Mouse (Mus musculus) small intestine, adult 2 months (tissue): ENCODE measurements at regions not wholly inside any gene's neighbourhood (a gene's known extent, or its start where the extent isn't known, plus 50 kb on each side); places are given as distances from the start of the nearest gene placed in this dataset.

Experiments used
- H3K27ac ChIP-seq: fragments of 200-500 bp; 2 replicates; pipeline ENCODE4 v1.5.1; 2012; ENCODE audit warnings: low read depth, low read length, control low read depth, inconsistent platforms; ENCODE audit not compliant: insufficient read depth
- H3K27me3 ChIP-seq: fragments of 200-500 bp; 2 replicates; pipeline ENCODE4 v1.6.1; 2012; ENCODE audit warnings: mild to moderate bottlenecking, moderate library complexity, low read length, inconsistent platforms; ENCODE audit not compliant: control insufficient read depth, insufficient read depth
- H3K36me3 ChIP-seq: fragments of 200-500 bp; 2 replicates; pipeline ENCODE4 v1.6.1; 2012; ENCODE audit warnings: mild to moderate bottlenecking, low read length, control low read depth, inconsistent platforms; ENCODE audit not compliant: control insufficient read depth, insufficient read depth
- H3K4me1 ChIP-seq: fragments of 200-500 bp; 2 replicates; pipeline ENCODE4 v1.6.1; 2012; ENCODE audit warnings: low read length, inconsistent platforms, mixed read lengths; ENCODE audit not compliant: control insufficient read depth, insufficient read depth, insufficient read length
- H3K4me3 ChIP-seq: fragments of 200-500 bp; 2 replicates; pipeline ENCODE4 v1.5.1; 2012; ENCODE audit warnings: low read depth, mild to moderate bottlenecking, control low read depth, inconsistent platforms, low read length, moderate library complexity
- CTCF ChIP-seq: fragments of 200-500 bp; IDR thresholded peaks from 2 replicates; pipeline ENCODE4 v1.5.1; 2012; ENCODE audit warnings: low read depth, mild to moderate bottlenecking, control low read depth, inconsistent platforms, low read length, moderate library complexity, mixed read lengths; ENCODE audit not compliant: insufficient replicate concordance, insufficient read length; ENCODE audit errors: extremely low read depth
- POLR2A ChIP-seq: fragments of 200-500 bp; IDR thresholded peaks from 2 replicates; pipeline ENCODE4 v1.6.1; 2012; ENCODE audit warnings: low read depth, mild to moderate bottlenecking, control low read depth, inconsistent platforms, low read length, moderate library complexity
- WGBS: fragments of 180-500 bp; shearing (Covaris S2); methylation state at CpG from one replicate; pipeline ENCODE4 v1.1.7; 2018; 5-methylcytosine and 5-hydroxymethylcytosine counted together

DNA sequence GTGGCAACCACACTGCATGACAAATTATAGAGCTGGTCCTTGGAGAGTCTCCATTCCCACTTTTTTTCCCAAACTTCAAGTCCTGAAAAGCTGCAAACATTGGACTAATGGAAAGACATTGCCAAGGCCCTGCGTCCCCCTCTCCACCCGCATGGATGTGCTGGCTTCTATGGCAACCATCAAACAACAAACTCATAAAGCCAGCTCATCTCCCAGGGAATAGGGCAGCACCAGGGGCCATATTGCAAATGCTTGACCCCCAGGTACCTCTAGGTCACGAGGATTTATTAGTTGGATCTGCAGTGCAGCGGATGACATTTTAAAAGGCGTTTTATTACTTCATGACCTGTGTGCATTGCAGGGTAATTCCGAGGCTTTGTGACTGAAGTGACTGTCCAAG is 324.5 kb downstream of the Fam49a start:
- TF ChIP-seq POLR2A (no peak), CTCF (no peak)
- Histone ChIP-seq H3K4me1 (no peaks in the 10 kb centered on the region), H3K4me3 (no peak overlapping the region), H3K36me3 (no peaks in the 10 kb centered on the region), H3K27ac (no peak overlapping the region), H3K27me3 (no peaks in the 10 kb centered on the region)
- 73% methylated on average over 6 of the region's 6 CpGs for WGBS

DNA sequence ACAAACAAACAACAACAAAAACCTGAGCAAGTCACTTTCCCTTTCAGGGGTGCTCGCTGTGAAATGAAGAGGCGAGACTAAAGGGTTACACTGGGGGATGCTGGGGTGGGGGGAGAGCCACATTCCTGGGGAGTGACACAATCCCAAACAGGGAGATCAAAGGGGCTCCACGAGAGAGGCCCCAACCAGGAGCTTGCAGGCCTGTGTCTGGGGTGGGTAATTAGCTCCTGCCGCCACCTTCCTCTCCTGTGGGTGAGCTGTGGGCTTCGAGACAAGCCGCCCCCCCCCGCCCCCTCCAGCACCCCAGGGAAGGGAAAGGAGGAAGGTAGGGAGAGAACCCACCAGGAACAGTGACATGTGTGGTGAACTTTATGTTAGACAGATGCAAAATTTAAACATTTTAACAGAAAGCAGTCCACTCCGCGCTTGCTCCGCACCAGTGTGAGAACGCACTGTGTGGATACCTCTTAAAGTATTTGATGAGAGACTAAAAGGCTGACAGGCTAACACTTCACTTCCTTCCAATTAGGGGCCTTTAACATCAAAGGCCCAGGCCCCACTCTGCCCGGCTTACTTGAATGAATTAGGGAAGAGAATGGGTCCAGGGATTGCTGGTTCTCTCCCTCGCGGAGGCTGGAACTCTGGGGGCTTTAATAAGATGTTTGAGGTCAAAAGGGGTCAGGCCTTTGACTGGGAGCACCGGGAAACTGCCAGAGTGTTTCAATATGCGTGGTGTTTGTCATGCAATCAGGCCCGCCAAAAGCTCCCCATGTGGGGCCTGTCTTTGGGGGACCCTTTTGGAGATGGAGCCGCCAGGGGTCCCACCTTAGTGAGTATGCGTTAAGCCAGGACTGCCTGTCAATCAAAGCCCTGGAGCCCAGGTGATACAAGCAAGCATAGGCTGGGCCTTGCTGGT is 319.6 kb downstream of the Fam49a start:
- WGBS, result 69% methylated on average over 19 of the region's 19 CpGs

DNA sequence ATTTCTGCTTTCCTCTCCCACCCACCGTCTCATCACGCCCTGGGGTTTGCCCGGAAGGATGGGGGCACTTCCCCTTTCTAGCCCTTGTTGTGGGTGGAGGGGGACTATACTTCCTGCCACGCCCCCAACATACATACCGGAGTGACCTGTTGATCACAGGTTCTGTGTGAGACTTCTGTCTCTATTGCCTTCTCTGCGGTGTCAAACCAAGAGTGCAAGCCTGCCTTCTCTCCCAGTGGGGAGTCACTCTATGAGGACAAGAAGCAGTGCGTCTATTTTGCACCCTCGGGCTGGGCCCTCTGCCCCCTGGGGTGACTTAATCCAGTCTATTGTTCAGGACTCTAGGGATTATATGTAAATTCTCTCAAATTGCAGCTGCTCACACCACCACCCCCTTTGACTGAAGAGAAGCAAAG is 318.8 kb downstream of the Fam49a start:
- Histone ChIP-seq H3K27ac (no peak overlapping the region), H3K4me3 (no peak overlapping the region), H3K36me3 (no peaks in the 10 kb centered on the region), H3K27me3 (no peaks in the 10 kb centered on the region), H3K4me1 (no peaks in the 10 kb centered on the region)
- TF ChIP-seq CTCF (no peak), POLR2A (no peak)
- WGBS, result 47% methylated on average over 8 of the region's 8 CpGs

More for the DNA sequence above, 319.6 kb downstream of the Fam49a start:
- TF ChIP-seq CTCF (no peak), POLR2A (no peak)
- Histone ChIP-seq H3K4me1 (no peaks in the 10 kb centered on the region), H3K27ac (no peak overlapping the region), H3K4me3 (no peak overlapping the region), H3K36me3 (no peaks in the 10 kb centered on the region), H3K27me3 (no peaks in the 10 kb centered on the region)

DNA sequence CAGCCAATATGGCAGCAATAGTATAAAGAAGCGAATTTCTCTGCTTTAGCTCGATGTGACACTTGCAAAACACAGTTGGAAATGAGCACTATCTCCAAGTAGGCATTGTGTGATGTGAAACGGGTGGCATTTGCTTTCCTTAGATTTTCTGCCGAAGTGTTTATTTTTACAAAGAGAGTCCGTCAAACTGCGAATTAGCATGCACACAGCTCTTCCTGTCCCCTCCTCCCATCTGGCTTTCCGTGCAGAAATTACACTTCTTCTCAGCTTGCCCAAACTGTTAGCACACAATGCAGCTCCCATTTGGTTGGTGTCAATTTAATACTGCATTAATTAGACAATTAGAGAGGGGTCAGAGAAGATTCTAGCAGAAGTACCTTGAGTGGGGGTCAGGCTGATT is 316.3 kb downstream of the Fam49a start:
- Histone ChIP-seq H3K27me3 (no peaks in the 10 kb centered on the region), H3K4me1 (no peaks in the 10 kb centered on the region), H3K4me3 (no peak overlapping the region), H3K27ac (no peak overlapping the region), H3K36me3 (no peaks in the 10 kb centered on the region)
- no peak for TF ChIP-seq POLR2A
- TF ChIP-seq CTCF, result no peak
- 69% methylated on average over 7 of the region's 7 CpGs for WGBS

DNA sequence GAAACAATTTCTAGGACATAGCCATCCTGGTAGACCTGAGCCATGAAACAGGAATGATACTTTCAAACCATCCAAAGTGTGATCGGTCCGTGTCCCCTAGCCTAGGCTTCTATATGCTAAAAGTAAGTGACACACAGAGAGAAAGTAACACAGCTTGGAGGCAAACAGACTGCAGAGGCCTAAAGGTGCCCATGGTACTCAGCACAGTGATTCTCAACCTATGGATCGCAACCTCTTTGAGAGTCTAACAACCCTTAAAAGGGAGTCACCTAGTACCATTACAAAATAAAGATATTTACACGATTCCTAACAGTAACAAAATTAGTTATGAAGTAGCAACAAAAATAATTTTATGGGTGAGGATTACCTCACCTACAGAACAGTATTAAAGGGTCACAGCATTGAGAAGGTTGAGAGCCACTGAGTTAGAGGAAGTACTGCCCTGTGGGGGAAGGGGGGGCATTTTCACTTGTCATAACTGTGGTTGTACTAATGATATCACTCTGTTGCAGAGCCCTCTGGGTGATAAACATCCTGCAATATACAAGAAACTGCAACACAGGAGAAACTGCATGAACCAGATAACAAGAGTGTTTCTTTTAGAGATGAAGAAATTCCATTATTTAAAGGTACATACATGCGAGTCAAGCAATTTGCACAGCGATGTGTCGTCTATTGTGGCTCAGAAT is 308.8 kb downstream of the Fam49a start:
- TF ChIP-seq POLR2A (no peak), CTCF (no peak)
- Histone ChIP-seq H3K27me3 (no peaks in the 10 kb centered on the region), H3K27ac (no peak overlapping the region), H3K4me1 (no peaks in the 10 kb centered on the region), H3K36me3 (no peaks in the 10 kb centered on the region), H3K4me3 (no peak overlapping the region)
- 88% methylated on average over 7 of the region's 7 CpGs for WGBS

DNA sequence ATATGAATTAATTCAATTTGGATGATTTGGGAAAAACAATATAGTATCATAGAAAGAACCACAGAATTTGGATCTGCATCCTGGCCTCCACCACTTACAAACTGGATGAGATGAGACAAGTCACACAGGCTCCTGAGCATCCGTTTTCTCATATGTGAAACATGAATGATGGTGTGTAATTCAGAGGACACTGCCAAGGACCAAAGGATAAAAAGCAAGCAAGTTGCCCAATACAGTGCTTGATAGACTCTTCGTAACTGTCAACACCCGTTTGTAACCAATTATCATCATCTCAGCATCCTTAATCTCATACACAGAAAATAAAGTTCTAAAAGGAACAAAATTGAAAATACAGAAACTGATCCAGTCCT is 305.8 kb downstream of the Fam49a start:
- no peak overlapping the region for H3K27ac ChIP-seq
- H3K27me3 ChIP-seq, result no peaks in the 10 kb centered on the region
- H3K4me1 ChIP-seq, result no peaks in the 10 kb centered on the region
- no peak overlapping the region for H3K4me3 ChIP-seq
- no peaks in the 10 kb centered on the region for H3K36me3 ChIP-seq
- 88% methylated on average over 3 of the region's 3 CpGs for WGBS
- TF ChIP-seq POLR2A (no peak), CTCF (no peak)

DNA sequence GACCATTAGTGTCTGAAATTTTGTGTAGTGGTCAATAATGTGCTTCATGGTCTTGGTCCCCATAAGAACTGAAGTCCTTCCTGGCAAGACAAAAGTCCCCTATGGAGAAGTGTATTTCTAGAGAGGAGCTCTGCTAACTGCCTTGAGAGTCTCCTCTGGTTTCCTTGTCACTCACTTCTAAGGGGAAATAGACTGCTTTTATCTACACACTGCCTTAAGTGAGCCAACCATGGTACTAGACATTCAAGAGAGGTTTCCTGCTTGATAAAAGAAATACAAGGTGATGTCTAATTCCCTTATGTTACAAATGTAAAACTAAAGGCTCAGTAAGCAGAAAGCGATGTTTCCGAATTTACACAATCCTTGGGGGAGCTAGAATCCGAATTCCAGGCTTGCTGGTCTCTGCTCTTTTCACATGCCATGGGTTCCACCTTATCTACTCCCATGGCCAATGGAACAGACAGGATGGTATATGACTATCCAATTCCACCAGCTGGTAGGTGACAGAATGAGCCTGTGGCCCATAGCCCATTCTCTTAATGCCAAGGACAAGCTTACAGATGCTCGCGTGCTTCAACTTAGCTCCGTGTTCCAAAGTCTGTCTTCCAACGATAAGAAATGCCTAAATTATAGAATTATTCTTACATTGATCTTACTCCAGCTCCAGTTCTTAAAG is 305.3 kb downstream of the Fam49a start:
- no peak overlapping the region for H3K27ac ChIP-seq
- no peaks in the 10 kb centered on the region for H3K36me3 ChIP-seq
- WGBS, result 95% methylated on average over 7 of the region's 7 CpGs
- H3K4me3 ChIP-seq, result no peak overlapping the region
- no peak for TF ChIP-seq CTCF
- no peak for TF ChIP-seq POLR2A
- H3K4me1 ChIP-seq, result no peaks in the 10 kb centered on the region
- H3K27me3 ChIP-seq, result no peaks in the 10 kb centered on the region
